Mouse (Mus musculus) testis, adult 2 months (tissue): ENCODE data around the gene Prcc. TPM values are rescaled to one million over a fixed set of nuclear protein-coding genes. Genes with fewer than 3 reads are reported as not detected.
A peak's percentile ranks its signal among the peaks of the same experiment; 100 is the strongest.
"Not testable (repeated sequence)": the region's sequence is repeated elsewhere in the genome, so short reads cannot be mapped to it uniquely, and the experiment has no call there.

Experiments
- H3K27ac ChIP-seq: fragments of 200-500 bp; 2 replicates; pipeline ENCODE4 v1.5.1; 2012; ENCODE audit warnings: low read depth, low read length; ENCODE audit not compliant: control insufficient read depth, insufficient read depth
- H3K27me3 ChIP-seq: fragments of 200-500 bp; 2 replicates; pipeline ENCODE4 v1.6.1; 2012; ENCODE audit warnings: mild to moderate bottlenecking, low read length, moderate library complexity; ENCODE audit not compliant: control insufficient read depth, insufficient read depth
- H3K36me3 ChIP-seq: fragments of 200-500 bp; 2 replicates; pipeline ENCODE4 v1.6.1; 2012; ENCODE audit warnings: mild to moderate bottlenecking, low read length; ENCODE audit not compliant: control insufficient read depth, insufficient read depth
- H3K4me1 ChIP-seq: fragments of 200-500 bp; 2 replicates; pipeline ENCODE4 v1.6.1; 2012; ENCODE audit warnings: low read length; ENCODE audit not compliant: control insufficient read depth, insufficient read depth
- H3K4me3 ChIP-seq: fragments of 200-500 bp; 2 replicates; pipeline ENCODE4 v1.5.1; 2012; ENCODE audit warnings: low read depth, mild to moderate bottlenecking, low read length, moderate library complexity, mixed read lengths; ENCODE audit not compliant: control insufficient read depth
- CTCF ChIP-seq: fragments of 200-500 bp; IDR thresholded peaks from 2 replicates; pipeline ENCODE4 v1.5.1; 2012; ENCODE audit warnings: low read depth, mild to moderate bottlenecking, inconsistent platforms, low read length, moderate library complexity; ENCODE audit not compliant: control insufficient read depth, insufficient read depth, insufficient replicate concordance
- POLR2A ChIP-seq: fragments of 200-500 bp; IDR thresholded peaks from 2 replicates; pipeline ENCODE4 v1.6.1; 2012; ENCODE audit warnings: low read depth, mild to moderate bottlenecking, inconsistent platforms, low read length, moderate library complexity; ENCODE audit not compliant: control insufficient read depth
- polyA plus RNA-seq: library from polyadenylated mRNA; depleted of rRNA; stranded (reverse); fragments of >200 nt; gene quantifications from 2 replicates; pipeline ENCODE4 v1.2.3, GENCODE M21; 2012

Gene Prcc
- polyA plus RNA-seq, 1 experiment = 16.2 TPM

DNA sequence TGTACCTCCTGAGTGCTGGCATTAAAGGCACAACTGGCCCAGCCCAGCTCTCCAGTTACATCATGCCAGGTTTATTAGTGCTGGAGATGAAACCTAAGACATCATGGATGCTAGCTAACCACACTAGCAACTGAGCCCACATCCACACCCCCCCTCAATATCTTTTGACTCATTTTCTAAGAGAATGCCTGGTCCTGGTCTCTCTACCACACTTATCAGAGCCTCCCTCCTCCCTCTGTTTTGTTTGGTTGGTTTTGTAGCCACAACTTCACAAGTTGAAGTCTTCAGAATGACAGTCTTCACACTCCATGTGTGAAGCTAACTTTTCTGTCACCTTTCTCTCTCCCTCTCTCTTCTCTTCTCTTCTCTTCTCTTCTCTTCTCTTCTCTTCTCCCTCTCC, 44.5 kb downstream of the Prcc start:
- Histone ChIP-seq H3K27me3 (no peaks in the 10 kb centered on the region), H3K36me3 (no peaks in the 10 kb centered on the region), H3K27ac (no peak overlapping the region), H3K4me3 (no peak overlapping the region), H3K4me1 (no peaks in the 10 kb centered on the region)
- no peak for TF ChIP-seq POLR2A
- no peak for TF ChIP-seq CTCF

DNA sequence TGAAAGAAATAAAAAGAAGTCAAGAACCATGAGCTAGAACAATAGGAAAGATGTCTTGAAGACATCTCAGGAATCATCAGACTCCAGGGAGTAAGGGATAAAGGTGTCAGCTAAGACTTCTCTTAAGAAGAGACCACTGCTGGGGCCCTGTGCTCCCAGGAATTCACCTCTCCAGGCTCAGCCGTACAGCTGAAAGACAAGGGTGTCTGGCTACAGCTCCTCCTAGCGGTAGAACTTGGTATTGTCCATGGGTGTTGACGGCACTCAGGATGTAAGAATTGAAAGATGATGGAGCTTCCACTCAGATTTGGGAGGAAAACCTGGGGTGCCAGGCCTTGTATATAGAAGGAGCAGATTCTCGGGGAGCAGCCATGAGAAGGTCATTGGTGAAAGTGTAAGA, 46.8 kb downstream of the Prcc start:
- Histone ChIP-seq H3K27ac (no peak overlapping the region), H3K36me3 (no peaks in the 10 kb centered on the region), H3K4me3 (no peak overlapping the region), H3K27me3 (no peaks in the 10 kb centered on the region), H3K4me1 (no peaks in the 10 kb centered on the region)
- TF ChIP-seq CTCF (peak; percentile 84; the same call in 1 of the 2 replicates), POLR2A (no peak)

DNA sequence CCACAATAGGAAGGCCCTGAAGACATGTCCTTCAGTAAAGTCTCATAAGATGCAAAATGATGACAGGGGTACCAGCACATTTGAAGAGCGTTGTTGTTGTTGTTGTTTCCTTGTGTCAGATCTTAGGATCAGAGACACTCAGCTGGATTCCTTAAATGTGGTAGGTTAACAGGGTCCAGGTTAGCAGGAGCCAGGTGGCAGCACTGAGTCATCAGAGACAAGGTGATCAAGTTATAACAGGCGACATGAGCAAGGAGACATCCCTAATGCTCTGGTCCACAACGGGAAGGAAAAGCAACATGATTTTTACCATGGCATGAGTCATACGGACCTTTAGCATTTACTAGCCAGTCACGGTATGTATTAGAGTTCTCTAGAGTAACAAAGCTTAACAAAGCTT, 51.9 kb downstream of the Prcc start:
- H3K27ac ChIP-seq = no peak overlapping the region
- H3K4me1 ChIP-seq = 0 out of 2 replicates have a peak, but pooled peaks cover 2% of the 10 kb centered on the region
- no peaks in the 10 kb centered on the region for H3K36me3 ChIP-seq
- H3K4me3 ChIP-seq = no peak overlapping the region
- no peaks in the 10 kb centered on the region for H3K27me3 ChIP-seq
- TF ChIP-seq CTCF = no peak

DNA sequence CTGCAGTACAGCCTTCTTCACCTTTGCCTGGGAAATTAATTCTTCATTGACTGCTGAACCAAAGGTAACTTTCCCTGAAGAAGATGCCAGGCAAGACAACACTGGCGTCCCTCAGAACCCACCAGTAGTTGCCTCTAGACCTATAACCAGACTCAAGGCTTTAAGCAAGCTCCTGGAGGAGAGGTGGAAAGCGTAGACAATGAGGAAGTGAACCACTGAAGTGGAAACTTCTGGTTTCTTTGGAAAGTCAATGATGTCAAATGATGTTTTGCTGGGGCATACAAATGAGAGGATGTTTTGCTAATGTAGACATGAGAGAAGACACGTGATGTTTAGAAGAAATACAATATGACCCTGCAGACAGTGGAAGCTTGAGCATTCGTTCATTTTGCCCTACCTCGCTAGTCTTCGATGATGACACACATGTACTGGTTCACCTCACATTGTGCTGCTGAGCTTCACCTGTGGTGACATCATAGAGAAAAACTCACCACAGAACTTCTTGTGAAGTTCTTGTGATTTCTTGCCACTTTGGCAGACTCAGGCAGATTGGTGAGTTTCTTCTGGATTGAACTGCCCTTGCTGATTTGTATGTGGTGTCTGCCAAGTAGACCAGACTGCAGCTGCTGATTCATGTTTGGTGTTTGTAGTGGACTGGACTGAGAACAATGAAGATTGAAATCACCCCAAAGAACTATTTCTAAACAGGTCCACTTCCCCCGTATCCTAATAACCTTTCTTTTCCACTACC, 53.1 kb downstream of the Prcc start:
- Histone ChIP-seq H3K27ac (no peak overlapping the region), H3K4me1 (0 out of 2 replicates have a peak, but pooled peaks cover 2% of the 10 kb centered on the region), H3K4me3 (no peak overlapping the region), H3K27me3 (no peaks in the 10 kb centered on the region), H3K36me3 (no peaks in the 10 kb centered on the region)
- TF ChIP-seq CTCF (no peak), POLR2A (no peak)

DNA sequence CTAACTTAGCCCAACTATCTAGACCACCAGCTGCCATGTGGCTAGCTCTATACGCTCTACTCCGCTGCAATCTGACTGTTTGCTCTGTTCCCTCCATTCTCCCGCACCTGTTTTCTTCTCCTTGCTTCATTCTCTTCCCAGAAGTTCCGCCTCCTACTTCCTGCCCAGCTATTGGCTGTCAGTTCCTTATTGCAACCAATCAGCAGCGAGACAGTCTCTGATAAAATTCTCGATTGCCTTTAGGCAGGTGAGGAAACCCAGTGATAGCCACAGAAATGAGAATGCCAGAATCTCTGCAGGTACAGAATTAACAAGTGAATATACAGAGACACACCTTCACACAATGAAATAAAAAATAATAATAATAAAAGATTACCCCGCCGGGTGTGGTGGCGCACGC, 56.4 kb downstream of the Prcc start:
- H3K4me1 ChIP-seq = 0 out of 2 replicates have a peak, but pooled peaks cover 2% of the 10 kb centered on the region
- H3K27me3 ChIP-seq = no peaks in the 10 kb centered on the region
- TF ChIP-seq CTCF (no peak), POLR2A (no peak)
- H3K27ac ChIP-seq = no peak overlapping the region
- no peaks in the 10 kb centered on the region for H3K36me3 ChIP-seq
- H3K4me3 ChIP-seq = no peak overlapping the region

DNA sequence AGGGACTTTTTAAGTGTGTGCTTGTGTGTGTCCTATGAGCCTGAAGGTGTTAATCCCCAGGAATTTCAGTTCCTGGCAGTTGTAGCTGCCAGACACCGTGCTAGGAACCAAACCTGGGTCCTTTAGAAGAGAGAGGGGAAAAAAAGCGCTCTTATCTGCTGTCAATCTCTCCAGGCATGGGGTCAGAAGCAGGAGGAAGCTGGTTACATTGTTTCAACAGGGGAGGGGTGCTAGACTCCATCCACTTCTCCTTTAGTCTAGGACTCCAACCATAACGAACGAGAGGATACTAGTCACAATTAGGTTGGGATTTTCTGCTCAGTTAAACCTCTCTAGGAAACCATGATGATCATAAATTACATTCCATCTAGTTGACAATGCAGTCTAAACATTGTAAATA, 57.0 kb downstream of the Prcc start:
- Histone ChIP-seq H3K27me3 (no peaks in the 10 kb centered on the region), H3K27ac (no peak overlapping the region), H3K4me3 (no peak overlapping the region), H3K4me1 (0 out of 2 replicates have a peak, but pooled peaks cover 2% of the 10 kb centered on the region), H3K36me3 (no peaks in the 10 kb centered on the region)
- no peak for TF ChIP-seq POLR2A
- TF ChIP-seq CTCF = no peak

DNA sequence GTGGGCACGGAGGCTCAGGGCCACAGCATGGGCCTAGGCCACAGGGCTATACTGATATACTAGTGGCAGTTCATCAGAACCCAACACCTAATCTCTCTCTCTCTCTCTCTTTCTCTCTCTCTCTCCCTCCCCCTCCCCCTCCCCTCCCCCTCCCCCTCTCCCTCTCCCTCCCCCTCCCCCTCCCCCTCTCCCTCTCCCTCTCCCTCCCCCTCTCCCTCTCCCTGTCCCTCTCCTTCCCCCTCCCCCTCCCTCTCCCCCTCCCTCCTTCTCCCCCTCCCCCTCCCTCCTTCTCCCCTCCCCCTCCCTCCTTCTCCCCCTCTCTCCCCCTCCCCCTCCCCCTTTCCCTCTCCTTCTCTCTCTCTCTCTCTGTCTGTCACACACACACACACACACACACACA, 61.2 kb downstream of the Prcc start, which contains the start of gene Pear1:
TSS of gene Pear1 (minus strand) at position 101 of the 400 bp plus-strand sequence.
- H3K4me3 ChIP-seq, H3K4me1 ChIP-seq, H3K27ac ChIP-seq, H3K36me3 ChIP-seq, H3K27me3 ChIP-seq: not testable (repeated sequence)
